Mouse (Mus musculus) thymus, adult 2 months (tissue): ENCODE data around the gene Glipr2. TPM values are rescaled to one million over a fixed set of nuclear protein-coding genes. Genes with fewer than 3 reads are reported as not detected.

Experiments
- DNase-seq: peaks from one replicate; pipeline ENCODE4 v3.0.0; 2021
- H3K27ac ChIP-seq: fragments of 200-500 bp; 2 replicates; pipeline ENCODE4 v1.5.1; 2012; ENCODE audit warnings: low read length, control low read depth; ENCODE audit not compliant: control insufficient read depth, insufficient read depth
- H3K27me3 ChIP-seq: fragments of 200-500 bp; 2 replicates; pipeline ENCODE4 v1.6.1; 2012; ENCODE audit warnings: mild to moderate bottlenecking, low read length, moderate library complexity, mixed read lengths; ENCODE audit not compliant: control insufficient read depth, insufficient read depth
- H3K36me3 ChIP-seq: fragments of 200-500 bp; 2 replicates; pipeline ENCODE4 v1.6.1; 2012; ENCODE audit warnings: mild to moderate bottlenecking, low read length, moderate library complexity; ENCODE audit not compliant: control insufficient read depth, insufficient read depth
- H3K4me1 ChIP-seq: fragments of 200-500 bp; replicated peaks from 2 replicates; pipeline ENCODE4 v1.6.1; 2012; ENCODE audit warnings: low read length; ENCODE audit not compliant: control insufficient read depth, insufficient read depth
- H3K4me3 ChIP-seq: fragments of 200-500 bp; 2 replicates; pipeline ENCODE4 v1.5.1; 2012; ENCODE audit warnings: mild to moderate bottlenecking, low read length, control low read depth, moderate library complexity; ENCODE audit not compliant: control insufficient read depth, insufficient read depth
- CTCF ChIP-seq: fragments of 200-500 bp; IDR thresholded peaks from 2 replicates; pipeline ENCODE4 v1.5.1; 2012; ENCODE audit warnings: mild to moderate bottlenecking, control low read depth, low read length, moderate library complexity, borderline replicate concordance; ENCODE audit not compliant: control insufficient read depth, poor library complexity, insufficient read depth; ENCODE audit errors: extremely low read depth
- POLR2A ChIP-seq: fragments of 200-500 bp; IDR thresholded peaks from 2 replicates; pipeline ENCODE4 v1.6.1; 2012; ENCODE audit warnings: mild to moderate bottlenecking, low read length, control low read depth, moderate library complexity; ENCODE audit not compliant: control insufficient read depth, poor library complexity, insufficient read depth; ENCODE audit errors: extremely low read depth
- WGBS: fragments of 180-500 bp; shearing (Covaris S2); methylation state at CpG from one replicate; pipeline ENCODE4 v1.1.7; 2018; 5-methylcytosine and 5-hydroxymethylcytosine counted together
- polyA plus RNA-seq: library from polyadenylated mRNA; depleted of rRNA; stranded (reverse); fragments of >200 nt; gene quantifications from 2 replicates; pipeline ENCODE4 v1.2.3, GENCODE M21; 2012

Gene Glipr2
- polyA plus RNA-seq, 1 experiment = 23.4 TPM

DNA sequence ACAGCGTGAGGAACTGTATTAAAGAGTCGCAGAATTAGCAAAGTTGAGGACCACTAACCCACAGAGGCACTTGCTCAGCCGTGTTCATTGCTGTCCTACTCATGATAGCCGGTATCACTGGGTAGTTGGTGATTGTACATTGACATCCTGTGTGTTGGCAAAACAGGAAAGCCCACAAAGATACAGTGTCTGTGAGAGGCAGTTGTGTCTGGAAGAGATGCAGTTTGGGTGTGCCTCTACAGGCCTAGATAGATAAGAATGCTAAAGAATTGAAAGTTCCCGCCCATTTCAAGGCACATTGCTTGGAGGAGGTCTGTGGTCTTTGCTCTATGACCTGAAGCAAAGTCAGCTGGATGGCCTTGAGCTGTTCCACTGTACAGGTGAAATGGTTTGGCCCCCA is 46.9 kb downstream of the Glipr2 start, which contains the start of gene Clta:
Gene Clta, plus strand, starts transcription at position 327 of the 400 bp plus-strand sequence.
- Histone ChIP-seq H3K4me3 (no peak within 1 kb of the TSS), H3K27ac (no peak within 1 kb of the TSS), H3K4me1 (no peaks in the 10 kb centered on the region; the same call in 1 of the 2 replicates), H3K36me3 (no peaks in the 10 kb centered on the region), H3K27me3 (no peaks in the 10 kb centered on the region)
- DNase-seq = no peak
- TF ChIP-seq POLR2A (no peak), CTCF (no peak)
- WGBS = 97% methylated on average over 5 of the region's 5 CpGs

DNA sequence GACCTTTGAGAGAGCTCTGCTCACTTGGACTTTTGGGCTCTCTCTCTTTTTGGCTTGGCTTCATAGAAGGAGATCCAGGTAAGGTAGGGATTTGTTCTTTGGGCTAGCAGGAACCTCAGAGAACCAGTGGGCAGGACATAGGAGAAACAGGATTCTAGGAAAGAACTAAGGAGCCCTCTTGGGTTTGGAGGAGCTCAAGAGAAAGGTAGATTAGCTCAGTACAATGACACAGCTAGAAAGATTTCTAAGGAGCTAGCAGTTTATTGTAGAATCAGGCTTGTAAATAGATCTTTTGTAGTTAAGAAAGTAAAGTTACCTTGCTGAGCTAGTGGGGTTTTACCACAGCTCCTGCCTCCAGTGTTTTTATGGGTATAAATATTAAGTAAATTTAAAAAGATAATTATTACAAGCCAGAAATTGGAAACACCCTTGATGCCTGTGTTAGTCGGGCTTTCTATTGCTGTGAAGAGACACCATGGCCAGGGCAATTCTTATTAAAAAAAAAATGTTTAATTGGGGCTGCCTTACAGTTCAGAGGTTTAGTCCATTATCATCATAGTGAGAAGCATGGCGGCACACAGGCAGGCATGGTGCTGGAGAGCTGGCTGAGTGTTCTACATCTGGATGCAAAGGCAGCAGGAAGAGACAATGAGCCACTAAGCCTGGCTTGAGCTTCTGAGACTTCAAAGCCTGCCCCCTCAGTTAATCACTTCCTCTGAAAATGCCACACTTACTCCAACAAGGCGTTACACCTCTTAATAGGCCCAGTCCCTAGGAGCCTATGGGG is 47.6 kb downstream of the Glipr2 start:
- no peaks in the 10 kb centered on the region for H3K27me3 ChIP-seq
- DNase-seq = no peak
- no peaks in the 10 kb centered on the region; the same call in 1 of the 2 replicates for H3K4me1 ChIP-seq
- H3K27ac ChIP-seq = no peak overlapping the region
- no peak overlapping the region for H3K4me3 ChIP-seq
- no peaks in the 10 kb centered on the region for H3K36me3 ChIP-seq
- 94% methylated on average over 3 of the region's 3 CpGs for WGBS
- TF ChIP-seq POLR2A = no peak
- no peak for TF ChIP-seq CTCF

DNA sequence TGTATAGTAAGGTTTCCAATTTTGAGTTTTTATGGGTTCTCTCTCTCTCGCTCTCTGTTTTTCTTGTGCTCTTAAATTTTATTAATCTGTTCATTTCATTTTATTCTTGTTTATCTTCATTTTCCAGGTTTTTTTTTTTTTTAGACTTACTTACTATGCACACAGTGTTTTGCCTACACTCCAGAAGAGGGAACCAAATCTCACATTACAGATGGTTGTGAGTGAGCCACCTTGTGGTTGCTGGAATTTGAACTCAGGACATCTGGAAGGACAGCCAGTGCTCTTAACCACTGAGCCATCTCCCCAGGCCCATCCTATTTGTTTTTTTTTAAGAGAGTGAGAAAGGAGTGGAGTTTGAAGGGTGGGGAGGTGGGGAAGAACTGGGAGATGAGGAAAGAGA is 53.0 kb downstream of the Glipr2 start:
- H3K36me3 ChIP-seq = no peaks in the 10 kb centered on the region
- TF ChIP-seq CTCF = no peak
- TF ChIP-seq POLR2A = no peak
- no peak for DNase-seq
- H3K27me3 ChIP-seq = no peaks in the 10 kb centered on the region
- H3K4me3 ChIP-seq = no peak overlapping the region
- H3K27ac ChIP-seq = no peak overlapping the region
- WGBS = 100% methylated on average over 1 of the region's 1 CpGs
- peaks cover 11% of the 10 kb centered on the region for H3K4me1 ChIP-seq

DNA sequence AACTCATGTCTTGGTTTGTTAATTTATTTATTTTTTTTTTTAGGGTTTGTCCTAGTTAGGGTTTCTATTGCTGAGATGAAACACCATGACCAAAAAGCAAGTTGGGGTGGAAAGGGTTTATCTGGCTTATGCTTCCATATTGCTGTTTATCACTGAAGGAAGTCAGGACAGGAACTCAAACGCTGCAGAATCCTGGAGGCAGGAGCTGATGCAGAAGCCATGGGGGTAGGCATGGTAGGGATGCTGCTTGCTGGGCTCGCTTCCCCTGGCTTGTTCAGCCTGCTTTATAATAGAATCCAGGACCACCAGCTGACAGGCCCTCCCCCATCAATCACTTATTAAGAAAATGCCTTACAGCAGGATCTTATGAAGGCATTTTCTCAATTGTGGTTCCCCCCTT is 53.7 kb downstream of the Glipr2 start:
- H3K4me3 ChIP-seq = no peak overlapping the region
- WGBS = 50% methylated on average over 2 of the region's 2 CpGs

DNA sequence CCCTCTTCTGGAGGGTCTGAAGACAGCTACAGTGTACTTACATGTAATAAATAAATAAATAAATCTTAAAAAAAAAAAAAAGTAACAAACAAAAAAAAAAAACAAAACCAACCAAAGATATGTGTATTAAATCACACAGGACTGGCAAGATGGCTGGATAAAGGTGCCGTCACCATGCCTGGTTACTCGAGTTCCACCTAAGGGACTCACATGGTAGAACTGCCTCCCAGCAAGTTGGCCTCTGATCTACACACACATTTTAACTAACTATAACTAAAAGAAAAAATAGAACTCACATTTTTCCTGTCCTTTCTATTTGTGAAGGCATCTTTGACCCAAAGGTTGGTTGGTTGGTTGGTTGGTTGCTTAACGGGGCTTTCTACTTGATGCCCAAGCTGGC is 54.6 kb downstream of the Glipr2 start:
- Histone ChIP-seq H3K27me3 (no peaks in the 10 kb centered on the region), H3K27ac (no peak overlapping the region), H3K4me1 (peaks cover 13% of the 10 kb centered on the region), H3K36me3 (no peaks in the 10 kb centered on the region), H3K4me3 (no peak overlapping the region)
- no peak for DNase-seq
- 81% methylated on average over 3 of the region's 3 CpGs for WGBS
- no peak for TF ChIP-seq CTCF
- no peak for TF ChIP-seq POLR2A

More for the DNA sequence above, 53.7 kb downstream of the Glipr2 start:
- Histone ChIP-seq H3K27ac (no peak overlapping the region), H3K36me3 (no peaks in the 10 kb centered on the region), H3K27me3 (no peaks in the 10 kb centered on the region), H3K4me1 (peaks cover 13% of the 10 kb centered on the region)
- no peak for TF ChIP-seq CTCF
- TF ChIP-seq POLR2A = no peak
- no peak for DNase-seq

DNA sequence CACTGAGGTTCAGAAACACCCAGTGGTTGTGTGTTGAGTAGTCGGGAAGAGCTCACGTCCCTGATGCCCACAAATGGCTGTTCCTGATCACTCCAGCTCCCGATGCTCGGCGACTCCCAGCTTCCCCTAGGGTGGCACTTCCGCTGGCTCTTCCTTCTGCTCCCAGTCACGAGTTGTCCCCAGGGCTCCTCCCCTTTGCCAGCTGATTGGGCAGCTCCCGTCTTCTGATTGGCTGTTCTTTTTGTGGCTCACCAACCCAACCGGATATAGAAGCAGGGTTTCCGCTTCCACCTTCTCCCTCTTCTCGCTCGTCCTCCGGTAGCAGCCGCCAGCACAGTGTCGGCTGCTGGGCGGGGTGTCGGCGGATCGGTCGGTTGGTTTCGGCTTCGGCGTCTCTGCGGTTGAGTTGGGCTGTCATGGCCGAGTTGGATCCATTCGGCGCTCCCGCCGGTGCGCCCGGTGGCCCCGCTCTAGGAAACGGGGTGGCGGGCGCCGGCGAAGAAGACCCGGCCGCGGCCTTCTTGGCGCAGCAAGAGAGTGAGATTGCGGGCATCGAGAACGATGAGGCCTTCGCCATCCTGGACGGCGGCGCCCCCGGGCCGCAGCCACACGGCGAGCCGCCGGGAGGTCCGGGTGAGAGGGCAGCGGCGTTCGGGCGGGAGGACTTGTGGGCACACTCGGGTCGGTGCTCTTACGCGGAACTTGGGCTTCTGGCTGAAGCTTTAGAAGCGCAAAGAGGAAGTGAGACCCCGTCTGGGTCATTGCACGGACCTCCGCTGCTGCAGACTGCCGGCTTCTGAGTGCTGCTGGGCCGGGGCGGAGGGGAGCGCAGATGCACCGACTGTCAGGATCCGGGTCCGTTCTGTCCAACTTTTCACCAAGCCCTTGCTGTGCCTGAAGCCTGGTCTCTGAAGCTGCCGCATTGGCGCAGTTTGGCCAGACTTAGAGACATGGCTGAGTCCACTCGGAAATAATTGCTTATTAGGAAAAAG is 55.5 kb downstream of the Glipr2 start:
- WGBS = under 1% methylated on average over 77 of the region's 77 CpGs
- H3K36me3 ChIP-seq = no peaks in the 10 kb centered on the region

More for the DNA sequence above, 55.5 kb downstream of the Glipr2 start:
- H3K27ac ChIP-seq = no peak overlapping the region
- DNase-seq = peak; percentile 91
- peaks cover 13% of the 10 kb centered on the region for H3K4me1 ChIP-seq
- TF ChIP-seq CTCF (peak; percentile 48; the same call in 1 of the 2 replicates), POLR2A (peak; percentile 94)
- H3K4me3 ChIP-seq = peak overlapping the region; percentile 95
- no peaks in the 10 kb centered on the region for H3K27me3 ChIP-seq
